Mouse (Mus musculus) forebrain, embryonic 13.5 days (tissue): Measurements from ENCODE around the gene Neu3. TPM values are rescaled to one million over a fixed set of nuclear protein-coding genes. Genes with fewer than 3 reads are reported as not detected.
"Not testable (repeated sequence)": the region's sequence is repeated elsewhere in the genome, so short reads cannot be mapped to it uniquely, and the experiment has no call there.

Source experiments
- ATAC-seq: fragments of 200-750 bp; cut with Nextera tagmentation; 2 replicates; pipeline ENCODE4 v1.8.0; 2017
- H3K27ac ChIP-seq: fragments of 300-500 bp; sonication (generic); 2 replicates; pipeline ENCODE4 v1.5.1; 2015; ENCODE audit warnings: inconsistent platforms, mild to moderate bottlenecking, moderate library complexity
- H3K27me3 ChIP-seq: fragments of 300-500 bp; sonication (generic); 2 replicates; pipeline ENCODE4 v1.6.1; 2015; ENCODE audit warnings: mild to moderate bottlenecking, inconsistent platforms
- H3K36me3 ChIP-seq: fragments of 300-500 bp; sonication (generic); 2 replicates; pipeline ENCODE4 v1.6.1; 2015; ENCODE audit warnings: mild to moderate bottlenecking, inconsistent platforms; ENCODE audit not compliant: poor library complexity, severe bottlenecking
- H3K4me1 ChIP-seq: fragments of 300-500 bp; sonication (generic); 2 replicates; pipeline ENCODE4 v1.6.1; 2015; ENCODE audit warnings: inconsistent platforms
- H3K4me2 ChIP-seq: fragments of 300-500 bp; sonication (generic); 2 replicates; pipeline ENCODE4 v1.6.1; 2015; ENCODE audit warnings: inconsistent platforms, mild to moderate bottlenecking, moderate library complexity
- H3K4me3 ChIP-seq: fragments of 300-500 bp; sonication (generic); 2 replicates; pipeline ENCODE4 v1.5.1; 2015; ENCODE audit warnings: mild to moderate bottlenecking, inconsistent platforms
- H3K9ac ChIP-seq: fragments of 300-500 bp; sonication (generic); 2 replicates; pipeline ENCODE4 v1.6.1; 2015; ENCODE audit warnings: mild to moderate bottlenecking, inconsistent platforms
- H3K9me3 ChIP-seq: fragments of 300-500 bp; sonication (generic); replicated peaks from 2 replicates; pipeline ENCODE4 v1.6.1; 2016; ENCODE audit warnings: inconsistent platforms
- WGBS: fragments of 180-500 bp; shearing (Covaris S2); methylation state at CpG from one replicate; pipeline ENCODE4 v1.1.7; 2015; 5-methylcytosine and 5-hydroxymethylcytosine counted together
- polyA plus RNA-seq: library from polyadenylated mRNA; unstranded; fragments of >200 nt; fragmentation: Nextera tagmentation; extraction: Ambion mirVana; gene quantifications from 2 replicates; pipeline ENCODE4 v1.2.1, GENCODE M21; 2015

Gene Neu3
- polyA plus RNA-seq, 1 experiment from 2014 or later, result 1.2 TPM

DNA sequence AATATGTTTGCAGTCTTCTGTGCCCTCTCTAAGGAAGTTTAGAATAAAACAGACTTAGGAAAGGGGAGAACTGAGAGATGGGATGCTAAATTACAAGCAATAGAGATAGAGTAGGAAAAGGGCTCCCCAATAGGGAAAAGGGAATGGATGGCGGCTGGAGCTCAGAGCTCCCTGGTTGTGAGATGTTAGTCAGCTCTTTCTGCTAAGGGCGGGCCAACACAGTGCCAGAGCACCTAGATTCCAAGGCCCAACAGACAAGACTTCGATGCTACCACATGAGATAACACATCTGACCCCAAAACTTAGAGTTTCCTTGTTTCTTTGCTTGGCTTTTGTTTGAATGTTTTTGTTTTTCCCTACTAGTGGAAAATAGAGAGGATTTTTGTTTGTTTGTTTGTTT lies 24.2 kb downstream of the Neu3 start:
- H3K27ac ChIP-seq, H3K9me3 ChIP-seq, H3K36me3 ChIP-seq, ATAC-seq, H3K4me2 ChIP-seq, H3K9ac ChIP-seq, H3K4me1 ChIP-seq, H3K4me3 ChIP-seq, H3K27me3 ChIP-seq: not testable (repeated sequence)
- WGBS, result 86% methylated on average over 3 of the region's 3 CpGs

DNA sequence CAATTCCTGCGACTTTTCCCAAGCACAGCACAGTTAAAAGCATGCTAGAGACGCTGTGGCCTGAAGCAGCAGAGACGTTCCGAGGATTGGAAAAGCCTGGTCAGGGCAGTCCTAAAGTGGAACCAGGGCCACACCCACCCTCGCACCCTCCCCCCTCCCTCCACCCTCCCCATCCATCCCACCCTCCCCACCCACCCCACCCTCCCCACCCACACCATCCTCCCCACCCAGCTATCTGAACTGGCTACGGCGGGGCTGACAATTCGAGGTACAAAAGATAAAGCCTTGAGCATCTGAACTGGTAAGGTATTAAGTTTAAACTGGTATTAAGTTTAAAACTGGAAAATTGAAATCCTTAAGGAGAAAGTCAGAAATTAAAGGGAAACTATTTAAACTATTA lies 24.7 kb downstream of the Neu3 start:
- Histone ChIP-seq H3K27ac (no peak overlapping the region), H3K9me3 (no peaks in the 10 kb centered on the region), H3K4me2 (no peak overlapping the region), H3K9ac (no peak overlapping the region), H3K27me3 (no peaks in the 10 kb centered on the region), H3K36me3 (no peaks in the 10 kb centered on the region), H3K4me3 (no peak overlapping the region), H3K4me1 (no peaks in the 10 kb centered on the region)
- 71% methylated on average over 8 of the region's 8 CpGs for WGBS
- ATAC-seq, result no peak

DNA sequence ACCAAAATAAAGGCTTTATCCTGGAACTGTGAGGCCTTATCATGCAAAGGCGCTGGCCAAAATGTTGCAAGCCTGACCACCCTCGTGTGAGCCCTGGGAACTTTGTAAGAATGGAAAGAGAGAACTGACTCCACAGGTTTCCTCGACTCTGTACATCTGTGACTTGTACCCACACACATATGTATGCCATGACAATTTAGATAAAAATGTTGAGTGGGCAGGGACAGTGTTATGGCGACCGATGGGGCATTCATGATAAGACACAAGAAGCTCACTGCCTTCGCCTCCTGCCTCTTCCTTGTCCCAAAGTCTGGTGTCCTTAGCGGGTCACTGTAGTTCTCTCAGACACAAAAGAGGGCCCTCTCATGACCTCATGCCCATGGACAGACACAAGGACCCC lies 29.1 kb downstream of the Neu3 start:
- Histone ChIP-seq H3K27me3 (peaks cover 11% of the 10 kb centered on the region), H3K27ac (no peak overlapping the region), H3K4me1 (peaks cover 17% of the 10 kb centered on the region), H3K4me2 (no peak overlapping the region), H3K36me3 (no peaks in the 10 kb centered on the region), H3K9ac (no peak overlapping the region), H3K9me3 (no peaks in the 10 kb centered on the region), H3K4me3 (no peak overlapping the region)
- ATAC-seq, result no peak
- 80% methylated on average over 7 of the region's 7 CpGs for WGBS

DNA sequence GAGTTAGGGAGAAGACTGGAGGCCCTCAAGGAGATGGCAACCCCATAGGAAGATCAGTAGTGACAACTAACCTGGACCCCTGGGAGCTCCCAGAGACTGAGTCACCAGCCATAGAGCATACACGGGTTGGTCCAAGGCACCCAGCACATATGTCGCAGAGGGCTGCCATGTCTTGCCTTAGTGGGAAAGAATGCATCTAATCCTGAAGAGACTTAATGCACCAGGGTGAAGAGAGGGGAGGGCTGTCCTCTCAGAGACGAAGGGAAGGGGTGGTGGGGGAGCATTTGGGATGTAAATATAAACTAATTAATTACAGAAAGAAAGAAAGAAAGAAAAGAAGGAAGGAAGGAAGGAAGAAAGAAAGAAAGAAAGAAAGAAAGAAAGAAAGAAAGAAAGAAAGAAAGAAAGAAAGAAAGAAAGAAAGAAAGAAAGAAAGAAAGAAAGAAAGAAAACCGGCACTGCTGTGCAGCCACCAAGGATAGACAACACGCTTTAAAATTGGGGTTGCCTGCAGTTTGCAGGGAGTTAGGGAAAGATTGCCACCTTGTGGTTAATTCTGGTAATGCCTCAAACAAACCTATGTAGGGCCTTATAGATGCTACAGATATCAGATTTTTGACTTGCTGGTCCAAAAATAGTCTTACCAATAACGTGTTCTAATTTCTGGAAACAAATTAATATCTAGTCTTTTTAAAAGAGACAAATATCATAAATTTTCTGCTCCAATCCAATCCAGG lies 30.1 kb downstream of the Neu3 start:
- Histone ChIP-seq H3K36me3 (no peaks in the 10 kb centered on the region), H3K9me3 (no peaks in the 10 kb centered on the region), H3K4me2 (no peak overlapping the region), H3K27me3 (peaks cover 11% of the 10 kb centered on the region), H3K4me3 (no peak overlapping the region), H3K27ac (no peak overlapping the region), H3K9ac (no peak overlapping the region), H3K4me1 (peaks cover 17% of the 10 kb centered on the region)
- ATAC-seq, result peak; percentile 74; the same call in 1 of the 2 replicates
- 37% methylated on average over 6 of the region's 6 CpGs for WGBS

DNA sequence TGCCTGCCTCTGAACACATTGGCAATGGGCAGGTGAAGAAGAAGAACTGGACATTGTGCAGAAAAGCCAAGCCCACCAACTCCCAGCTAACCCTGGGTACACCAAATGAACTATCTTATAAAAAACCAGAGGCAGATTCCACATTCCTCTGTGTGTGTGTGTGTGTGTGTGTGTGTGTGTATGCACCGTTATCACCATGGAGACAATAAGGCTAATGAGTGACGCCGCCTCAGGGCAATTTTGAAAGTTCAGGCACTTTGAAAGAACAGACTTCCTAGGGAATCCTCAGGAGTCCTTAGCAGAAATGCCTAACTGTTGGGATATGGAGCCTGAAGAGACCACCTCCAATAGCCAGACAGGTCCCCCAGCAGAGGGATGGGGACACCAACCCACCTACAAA lies 31.0 kb downstream of the Neu3 start:
- WGBS, result 64% methylated on average over 3 of the region's 3 CpGs
- H3K4me1 ChIP-seq, result peaks cover 17% of the 10 kb centered on the region
- ATAC-seq, result no peak
- H3K9ac ChIP-seq, result no peak overlapping the region
- H3K27me3 ChIP-seq, result peaks cover 11% of the 10 kb centered on the region
- no peak overlapping the region for H3K4me2 ChIP-seq
- no peaks in the 10 kb centered on the region for H3K36me3 ChIP-seq
- no peaks in the 10 kb centered on the region for H3K9me3 ChIP-seq
- no peak overlapping the region for H3K4me3 ChIP-seq
- H3K27ac ChIP-seq, result no peak overlapping the region

DNA sequence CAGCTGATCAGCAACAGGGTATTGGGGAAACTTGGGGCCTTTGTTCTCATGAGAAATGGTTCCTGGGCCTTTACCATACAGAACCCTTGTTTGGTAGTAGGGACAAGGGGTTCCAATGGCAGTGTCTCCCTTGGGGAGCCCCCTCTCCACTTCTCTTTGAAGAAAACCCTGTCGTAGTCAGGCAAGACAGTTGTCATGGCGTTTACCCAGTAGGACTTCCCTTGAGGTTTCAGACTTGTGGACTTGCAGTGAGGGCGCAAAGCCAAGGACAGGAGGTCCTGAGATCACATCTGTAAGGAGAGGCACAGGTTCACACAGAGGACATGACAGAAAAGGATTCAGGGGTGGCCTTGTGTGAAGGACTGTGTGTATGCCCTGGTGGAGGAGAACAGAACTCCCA lies 31.7 kb downstream of the Neu3 start:
- no peaks in the 10 kb centered on the region for H3K9me3 ChIP-seq
- no peak overlapping the region for H3K9ac ChIP-seq
- no peaks in the 10 kb centered on the region for H3K36me3 ChIP-seq
- H3K4me1 ChIP-seq, result peaks cover 17% of the 10 kb centered on the region
- H3K27me3 ChIP-seq, result peaks cover 11% of the 10 kb centered on the region
- WGBS, result 73% methylated on average over 3 of the region's 3 CpGs
- ATAC-seq, result no peak
- H3K4me2 ChIP-seq, result no peak overlapping the region
- H3K4me3 ChIP-seq, result no peak overlapping the region
- no peak overlapping the region for H3K27ac ChIP-seq

DNA sequence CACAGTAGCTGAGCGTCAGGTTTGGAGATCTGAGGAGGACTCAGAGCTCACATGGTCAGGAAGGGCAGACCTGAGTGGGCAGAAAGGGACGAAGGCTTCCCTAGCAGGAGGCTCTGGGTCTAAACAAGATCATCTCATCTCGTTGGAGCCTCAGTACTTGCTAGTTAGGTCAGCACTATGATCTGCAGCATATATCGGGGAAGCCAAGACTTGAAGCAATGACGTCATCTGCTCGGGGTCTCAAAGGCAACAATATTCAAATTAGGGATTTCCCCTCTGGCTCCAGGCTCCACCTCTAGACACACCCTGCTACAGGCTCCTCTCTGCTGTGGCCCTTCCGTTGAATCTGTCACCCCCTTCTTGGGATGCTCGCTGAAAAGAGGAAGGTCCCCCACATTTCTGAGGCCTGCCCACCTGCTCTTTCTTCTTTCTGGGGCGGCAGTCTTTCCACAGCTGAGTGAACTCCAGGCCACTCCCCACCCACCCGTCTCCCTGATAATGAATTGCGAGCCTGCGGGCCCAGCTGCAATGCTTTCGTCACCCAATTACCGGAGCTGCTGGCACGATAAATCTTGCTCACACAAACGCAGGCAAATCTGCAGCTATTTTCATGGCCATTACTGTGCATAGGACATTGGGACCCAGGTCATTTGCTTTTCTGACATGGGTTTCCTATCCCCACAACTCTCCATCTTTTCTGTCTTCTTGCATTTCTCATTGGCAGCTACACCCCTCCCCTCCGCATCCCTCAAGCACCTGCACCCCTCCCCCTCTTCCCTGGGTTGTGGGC lies 32.8 kb downstream of the Neu3 start:
- WGBS, result 7% methylated on average over 17 of the region's 17 CpGs
- peaks cover 17% of the 10 kb centered on the region for H3K4me1 ChIP-seq
- peak overlapping the region; percentile 56 for H3K4me2 ChIP-seq
- no peaks in the 10 kb centered on the region for H3K9me3 ChIP-seq
- ATAC-seq, result peak; percentile 67
- H3K27ac ChIP-seq, result no peak overlapping the region
- 0 out of 2 replicates have a peak overlapping the region, but pooled peaks have one; percentile 34 for H3K9ac ChIP-seq
- H3K27me3 ChIP-seq, result peaks cover 11% of the 10 kb centered on the region
- H3K4me3 ChIP-seq, result peak overlapping the region; percentile 13
- H3K36me3 ChIP-seq, result no peaks in the 10 kb centered on the region

DNA sequence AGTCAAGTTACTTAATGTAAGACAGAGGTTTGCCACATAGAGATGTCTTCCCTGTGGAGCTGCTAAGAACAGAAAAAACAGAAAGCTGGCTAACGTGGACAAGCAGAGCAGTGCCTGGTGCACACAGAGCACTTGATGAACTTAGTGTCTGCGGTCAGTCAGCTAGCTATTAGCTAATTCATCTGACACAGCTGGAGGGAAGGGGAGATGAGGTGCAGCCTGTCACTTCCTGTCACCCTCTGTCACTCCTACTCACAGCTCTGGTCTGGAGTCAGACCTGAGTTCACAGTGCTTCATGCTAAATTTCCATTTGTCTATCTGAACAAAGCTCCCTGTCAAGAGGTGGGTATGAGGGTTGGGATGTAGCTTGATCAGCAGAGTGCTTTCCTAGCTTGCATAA lies 34.1 kb downstream of the Neu3 start:
- H3K27ac ChIP-seq, result no peak overlapping the region
- H3K9me3 ChIP-seq, result no peaks in the 10 kb centered on the region
- H3K27me3 ChIP-seq, result peaks cover 11% of the 10 kb centered on the region
- H3K4me3 ChIP-seq, result no peak overlapping the region
- H3K4me1 ChIP-seq, result peaks cover 17% of the 10 kb centered on the region
- no peaks in the 10 kb centered on the region for H3K36me3 ChIP-seq
- no peak overlapping the region for H3K9ac ChIP-seq
- no peak for ATAC-seq
- 63% methylated on average over 2 of the region's 2 CpGs for WGBS
- no peak overlapping the region for H3K4me2 ChIP-seq

DNA sequence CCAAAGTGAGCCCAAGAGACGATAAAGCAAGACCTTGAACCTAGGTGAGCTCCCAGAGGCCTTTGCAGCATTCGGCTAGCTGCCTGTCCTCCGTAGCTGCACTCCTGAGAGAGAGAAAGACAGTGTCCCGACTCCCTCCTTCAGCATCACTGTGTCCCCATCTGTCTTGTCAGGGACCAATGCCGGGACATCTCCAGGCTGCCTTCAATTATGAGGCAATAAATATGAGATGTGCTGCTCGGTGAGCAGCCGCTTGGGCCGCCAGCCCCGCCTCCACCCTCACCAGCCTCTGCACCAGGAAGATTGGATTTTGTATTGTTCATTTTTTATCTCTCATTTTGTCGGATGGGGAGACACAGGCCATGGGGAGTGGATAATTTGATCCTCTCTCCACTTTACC lies 37.4 kb downstream of the Neu3 start:
- Histone ChIP-seq H3K9ac (no peak overlapping the region), H3K36me3 (no peaks in the 10 kb centered on the region), H3K4me1 (peaks cover 20% of the 10 kb centered on the region), H3K27ac (no peak overlapping the region), H3K9me3 (no peaks in the 10 kb centered on the region), H3K4me2 (no peak overlapping the region), H3K4me3 (no peak overlapping the region), H3K27me3 (no peaks in the 10 kb centered on the region)
- WGBS, result 80% methylated on average over 10 of the region's 10 CpGs
- ATAC-seq, result no peak

DNA sequence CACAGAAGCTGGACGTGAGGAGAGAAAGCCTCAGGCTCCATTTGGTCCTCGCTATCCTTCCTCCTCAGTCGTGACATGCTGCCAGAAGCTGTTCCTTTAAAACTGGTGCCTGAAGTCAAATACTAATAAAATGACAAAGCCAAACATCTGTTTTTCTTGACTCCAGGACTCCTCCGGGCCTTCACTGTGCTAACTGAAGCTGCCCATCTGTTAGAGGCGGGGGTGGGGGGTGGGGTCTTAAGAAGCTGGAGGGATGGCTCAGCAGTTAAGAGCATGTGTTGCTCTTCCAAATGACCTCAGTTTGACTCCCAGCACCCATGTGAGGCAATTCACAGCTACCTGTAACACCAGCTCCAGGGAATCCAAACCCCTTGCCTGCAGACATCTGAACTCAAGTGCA lies 39.7 kb downstream of the Neu3 start:
- no peak for ATAC-seq
- H3K9ac ChIP-seq, result no peak overlapping the region
- no peaks in the 10 kb centered on the region for H3K27me3 ChIP-seq
- 66% methylated on average over 5 of the region's 5 CpGs for WGBS
- no peak overlapping the region for H3K4me2 ChIP-seq
- H3K36me3 ChIP-seq, result no peaks in the 10 kb centered on the region
- no peaks in the 10 kb centered on the region for H3K9me3 ChIP-seq
- H3K4me3 ChIP-seq, result no peak overlapping the region
- H3K27ac ChIP-seq, result no peak overlapping the region
- peaks cover 9% of the 10 kb centered on the region; the same call in 1 of the 2 replicates for H3K4me1 ChIP-seq

DNA sequence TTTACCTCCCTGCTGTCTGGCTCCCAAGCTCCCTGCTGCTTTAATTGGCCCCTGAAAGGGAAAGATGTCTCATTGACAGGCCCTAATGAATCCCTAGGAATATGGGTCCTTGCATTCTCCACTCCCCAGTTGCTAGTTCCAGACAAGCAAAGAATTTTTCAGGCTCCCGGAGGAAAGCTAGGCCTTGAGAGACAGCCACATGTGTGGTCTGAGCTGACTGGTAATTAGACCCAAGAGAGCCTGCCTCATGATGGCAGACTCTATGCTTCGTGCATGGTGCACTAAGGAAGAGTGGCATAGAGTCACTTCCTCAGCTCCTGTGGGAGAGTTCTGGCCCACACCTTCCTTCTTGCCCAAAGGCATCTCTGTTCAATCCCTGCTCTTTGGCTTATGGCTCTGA lies 40.3 kb downstream of the Neu3 start:
- H3K27ac ChIP-seq, result no peak overlapping the region
- H3K36me3 ChIP-seq, result no peaks in the 10 kb centered on the region

DNA sequence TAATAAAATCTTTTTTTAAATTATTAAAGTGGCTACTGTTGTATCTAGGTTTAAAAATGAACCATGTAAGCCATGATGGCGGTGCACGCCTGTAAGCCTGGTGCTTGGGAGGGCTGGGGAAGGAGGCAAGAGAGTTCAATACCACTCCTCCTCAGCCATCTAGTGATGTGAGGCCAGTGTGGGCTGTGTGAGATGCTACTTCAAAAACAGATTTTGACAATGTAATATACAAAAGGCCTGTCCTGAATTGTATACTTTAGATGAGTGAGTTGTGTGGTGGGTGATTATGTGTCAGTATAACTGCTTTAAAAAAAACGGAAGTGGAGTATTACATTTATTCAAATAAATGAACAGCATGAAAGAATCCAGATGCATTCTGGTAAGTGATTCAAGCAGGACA lies 41.4 kb downstream of the Neu3 start:
- WGBS, result 68% methylated on average over 3 of the region's 3 CpGs
- H3K9me3 ChIP-seq, result no peaks in the 10 kb centered on the region
- H3K27me3 ChIP-seq, result no peaks in the 10 kb centered on the region
- no peak overlapping the region for H3K9ac ChIP-seq
- H3K4me3 ChIP-seq, result no peak overlapping the region
- H3K4me1 ChIP-seq, result peaks cover 9% of the 10 kb centered on the region; the same call in 1 of the 2 replicates
- no peak overlapping the region for H3K27ac ChIP-seq
- no peak overlapping the region for H3K4me2 ChIP-seq
- no peaks in the 10 kb centered on the region for H3K36me3 ChIP-seq
- ATAC-seq, result no peak

More for the DNA sequence above, 40.3 kb downstream of the Neu3 start:
- peaks cover 9% of the 10 kb centered on the region; the same call in 1 of the 2 replicates for H3K4me1 ChIP-seq
- WGBS, result 24% methylated on average over 2 of the region's 2 CpGs
- no peak overlapping the region for H3K4me2 ChIP-seq
- ATAC-seq, result no peak
- no peaks in the 10 kb centered on the region for H3K27me3 ChIP-seq
- H3K4me3 ChIP-seq, result no peak overlapping the region
- H3K9me3 ChIP-seq, result no peaks in the 10 kb centered on the region
- no peak overlapping the region for H3K9ac ChIP-seq
